Mouse (Mus musculus) CH12.LX (cell line): ENCODE results near the gene Nek2. TPM values are rescaled to one million over a fixed set of nuclear protein-coding genes. Genes with fewer than 3 reads are reported as not detected.

Experiments used
- DNase-seq: peaks from one replicate; pipeline ENCODE4 v3.0.0-alpha.2; 2013; ENCODE audit errors: extremely low read depth
- H3K27ac ChIP-seq: 2 replicates; pipeline ENCODE4 v1.5.1; 2012; ENCODE audit warnings: low read depth, mild to moderate bottlenecking, control low read depth, moderate library complexity; ENCODE audit not compliant: insufficient read depth
- H3K27me3 ChIP-seq: replicated peaks from 2 replicates; pipeline ENCODE3; 2012; ENCODE audit warnings: inconsistent platforms
- H3K36me3 ChIP-seq, 2 experiments: replicated peaks in 1 of 2; 2 replicates each; pipeline versions ENCODE3 to v1.6.1; 2012; ENCODE audit warnings: inconsistent platforms in 1 of 2, low read length in 1 of 2, mild to moderate bottlenecking in 1 of 2, mixed read lengths in 1 of 2, moderate library complexity in 1 of 2; ENCODE audit not compliant: control insufficient read depth in 1 of 2, insufficient read depth in 1 of 2
- H3K4me1 ChIP-seq, 2 experiments: 2 replicates each; pipeline ENCODE4 v1.6.1; 2012; ENCODE audit warnings: inconsistent platforms in 1 of 2, moderate library complexity in 1 of 2; ENCODE audit not compliant: insufficient read depth in 2 of 2, control insufficient read depth in 1 of 2
- H3K4me2 ChIP-seq: 2 replicates; pipeline ENCODE4 v1.6.1; 2012; ENCODE audit warnings: low read depth, mild to moderate bottlenecking, control low read depth; ENCODE audit not compliant: poor library complexity, insufficient read depth, severe bottlenecking
- H3K4me3 ChIP-seq, 3 experiments: fragments of 150-350 bp in 1 of 3; sonication (generic) in 1 of 3; replicated peaks in 1 of 3; 2 replicates each; pipeline versions ENCODE3 to v1.5.1; 2011 to 2012; ENCODE audit warnings: low read depth in 2 of 3, low read length in 2 of 3, mild to moderate bottlenecking in 2 of 3, moderate library complexity in 2 of 3, control low read depth in 1 of 3, improper control_type of control experiment in 1 of 3, inconsistent platforms in 1 of 3, mixed read lengths in 1 of 3; ENCODE audit not compliant: poor library complexity in 1 of 3
- H3K79me2 ChIP-seq: replicated peaks from 2 replicates; pipeline ENCODE4 v1.6.1; 2012; ENCODE audit warnings: mild to moderate bottlenecking, moderate library complexity; ENCODE audit not compliant: control insufficient read depth, poor library complexity, insufficient read depth, severe bottlenecking; ENCODE audit errors: extremely low read depth
- H3K9ac ChIP-seq: 2 replicates; pipeline ENCODE4 v1.6.1; 2012; ENCODE audit warnings: low read depth, mild to moderate bottlenecking, control low read depth, moderate library complexity; ENCODE audit not compliant: insufficient read depth
- H3K9me3 ChIP-seq: replicated peaks from 2 replicates; pipeline ENCODE3; 2012; ENCODE audit warnings: low read length, inconsistent platforms, mixed read lengths
- CHD1 ChIP-seq: IDR thresholded peaks from 2 replicates; pipeline ENCODE4 v1.6.1; 2012; ENCODE audit warnings: low read depth, low read length, improper control_type of control experiment, inconsistent platforms
- CTCF ChIP-seq, 2 experiments: IDR thresholded peaks in 1 of 2; conservative IDR thresholded peaks in 1 of 2; 2 replicates each; pipeline ENCODE4 v1.5.1; 2011 to 2012; ENCODE audit warnings: low read depth in 2 of 2, low read length in 2 of 2, improper control_type of control experiment in 1 of 2, inconsistent platforms in 1 of 2, mild to moderate bottlenecking in 1 of 2, moderate library complexity in 1 of 2
- E2F4 ChIP-seq: IDR thresholded peaks from 2 replicates; pipeline ENCODE4 v1.6.1; 2011; ENCODE audit warnings: low read depth, low read length, improper control_type of control experiment; ENCODE audit not compliant: insufficient replicate concordance
- JUN ChIP-seq: IDR thresholded peaks from 2 replicates; pipeline ENCODE4 v1.6.1; 2011; ENCODE audit warnings: low read depth, mild to moderate bottlenecking, low read length, improper control_type of control experiment, moderate library complexity; ENCODE audit not compliant: insufficient read depth
- JUND ChIP-seq: conservative IDR thresholded peaks from 2 replicates; pipeline ENCODE4 v1.6.1; 2011; ENCODE audit warnings: low read depth, low read length, improper control_type of control experiment
- KAT2A ChIP-seq: IDR thresholded peaks from 2 replicates; pipeline ENCODE4 v1.6.1; 2012; ENCODE audit warnings: low read length, improper control_type of control experiment, inconsistent platforms; ENCODE audit not compliant: insufficient replicate concordance
- MEF2A ChIP-seq: IDR thresholded peaks from 2 replicates; pipeline ENCODE4 v1.6.1; 2014; ENCODE audit warnings: low read depth, mild to moderate bottlenecking, inconsistent platforms, low read length, improper control_type of control experiment, borderline replicate concordance
- POLR2AphosphoS2 ChIP-seq: IDR thresholded peaks from 2 replicates; pipeline ENCODE4 v1.6.1; 2011; ENCODE audit warnings: low read depth, low read length, improper control_type of control experiment
- RAD21 ChIP-seq: IDR thresholded peaks from 2 replicates; pipeline ENCODE4 v1.6.1; 2011; ENCODE audit warnings: low read depth, mild to moderate bottlenecking, low read length, improper control_type of control experiment, moderate library complexity
- RCOR1 ChIP-seq: conservative IDR thresholded peaks from 2 replicates; pipeline ENCODE4 v1.6.1; 2012; ENCODE audit warnings: low read depth, mild to moderate bottlenecking, inconsistent platforms, low read length, improper control_type of control experiment
- UBTF ChIP-seq: IDR thresholded peaks from 2 replicates; pipeline ENCODE4 v1.6.1; 2012; ENCODE audit warnings: low read depth, mild to moderate bottlenecking, inconsistent platforms, low read length, improper control_type of control experiment, moderate library complexity
- USF1 ChIP-seq: IDR thresholded peaks from 2 replicates; pipeline ENCODE4 v1.6.1; 2014; ENCODE audit warnings: low read depth, mild to moderate bottlenecking, inconsistent platforms, low read length, improper control_type of control experiment
- ZKSCAN1 ChIP-seq: IDR thresholded peaks from 2 replicates; pipeline ENCODE4 v1.6.1; 2012; ENCODE audit warnings: low read depth, inconsistent platforms, low read length, improper control_type of control experiment, borderline replicate concordance
- ZMIZ1 ChIP-seq: IDR thresholded peaks from 2 replicates; pipeline ENCODE4 v1.6.1; 2012; ENCODE audit warnings: low read depth, mild to moderate bottlenecking, inconsistent platforms, low read length, improper control_type of control experiment
- dilution Hi-C: fragments of 300-500 bp; cut with MboI; formaldehyde crosslinking; loops from 2 replicates; pipeline ENCODE4 v1.14.3; 2020; ENCODE audit warnings: low sequenced_read_pairs; ENCODE audit not compliant: extremely low pct_unique_long_range_greater_than_20kb, extremely low pct_ligation_motif_present
- in situ Hi-C: fragments of 300-500 bp; cut with MboI; formaldehyde crosslinking; loops from 3 replicates; pipeline ENCODE4 v1.14.3; 2019; ENCODE audit warnings: low sequenced_read_pairs, low pct_ligation_motif_present, low pct_unique_long_range_greater_than_20kb, mixed read lengths
- polyA plus RNA-seq: library from polyadenylated mRNA; unstranded; fragments of >175 nt; gene quantifications from 2 replicates; pipeline ENCODE4 v1.2.1, GENCODE M21; 2012; ENCODE audit warnings: low read depth; ENCODE audit not compliant: insufficient read length
- total RNA-seq, 2 experiments: library from RNA; depleted of rRNA; stranded (reverse); fragments of 300-350 nt in 1 of 2; fragments of >200 nt in 1 of 2; gene quantifications; 2 replicates each; pipeline ENCODE4 v1.2.3; 2012 to 2014

Gene Nek2
- total and polyA plus RNA-seq, 3 experiments = 41.3 to 68.8 (median 51.2) TPM

- TF ChIP-seq ZMIZ1 (no peak), MEF2A (no peak), USF1 (no peak), ZKSCAN1 (no peak)
- Histone ChIP-seq H3K9me3 (peaks cover 2% of the 10 kb centered on the region), H3K79me2 (no peaks in the 10 kb centered on the region), H3K27ac (no peak overlapping the region), H3K4me2 (no peak overlapping the region), H3K4me3 (no peak overlapping the region), H3K9ac (no peak overlapping the region), H3K36me3 (no peaks in the 10 kb centered on the region), H3K27me3 (no peaks in the 10 kb centered on the region), H3K4me1 (no peaks in the 10 kb centered on the region)
- in situ Hi-C loops = no loop called here
- dilution Hi-C loops = no loop called here
- no peak for DNase-seq
These were observed 35.8 kb downstream of the Nek2 start for GRCm38 (mm10) chr1:191856886-191857651.

GRCm38 (mm10) chr1:191858136-191858535 lies 36.9 kb downstream of the Nek2 start:
- DNase-seq = no peak
- H3K79me2 ChIP-seq = no peaks in the 10 kb centered on the region
- H3K36me3 ChIP-seq = no peaks in the 10 kb centered on the region
- TF ChIP-seq JUND (no peak), RCOR1 (no peak), KAT2A (no peak), UBTF (no peak), USF1 (no peak), ZMIZ1 (no peak), RAD21 (no peak), POLR2AphosphoS2 (no peak), CHD1 (no peak), CTCF (conservative IDR thresholded peaks at IDR 0.05 in 1 of 2, IDR thresholded peaks at IDR 0.05 in 1 of 2; ENCODE audit: low read depth in 2 of 2, low read length in 2 of 2) (no peak), E2F4 (no peak), JUN (no peak)
- no peak overlapping the region for H3K4me2 ChIP-seq
- dilution Hi-C loops (no loop called here), in situ Hi-C loops (no loop called here)
- no peak overlapping the region for H3K4me3 ChIP-seq
- H3K27me3 ChIP-seq = no peaks in the 10 kb centered on the region
- H3K9me3 ChIP-seq = peaks cover 2% of the 10 kb centered on the region
- H3K9ac ChIP-seq = no peak overlapping the region
- H3K27ac ChIP-seq = no peak overlapping the region
- H3K4me1 ChIP-seq = no peaks in the 10 kb centered on the region
